Mouse (Mus musculus): ENCODE results near the gene Glo1. TPM values are rescaled to one million over a fixed set of nuclear protein-coding genes. Genes with fewer than 3 reads are reported as not detected.

The Glo1 gene
- total and polyA plus RNA-seq, 3 experiments: 90.8 to 1,040 (median 402) TPM

GRCm38 (mm10) chr17:30662131-30662530 is 35.5 kb upstream of the Glo1 start:
- Histone ChIP-seq H3K36me3 (replicated peaks) (peaks cover 56% of the 10 kb centered on the region), H3K4me3 (ENCODE audit: low read depth, low read length) (no peak overlapping the region), H3K4me1 (ENCODE audit: insufficient read depth, low read depth, low read length) (0 out of 2 replicates have a peak, but pooled peaks cover 3% of the 10 kb centered on the region), H3K27me3 (ENCODE audit: insufficient read depth, low read length) (no peaks in the 10 kb centered on the region), H3K9me3 (replicated peaks) (peaks cover 9% of the 10 kb centered on the region)
- DNase-seq (ENCODE audit: low spot score): no peak
- no peak for ATAC-seq (ENCODE audit: extremely low read depth, insufficient number of reproducible peaks, low FRiP score, poor library complexity, severe bottlenecking)
- TF ChIP-seq GATA1 (IDR thresholded peaks at IDR 0.05; ENCODE audit: borderline replicate concordance, low read length) (no peak), TAL1 (conservative IDR thresholded peaks at IDR 0.05; ENCODE audit: low read depth, low read length) (no peak), POLR2AphosphoS5 (IDR thresholded peaks at IDR 0.05; ENCODE audit: insufficient replicate concordance, low read depth, low read length) (no peak), GATA2 (IDR thresholded peaks at IDR 0.05; ENCODE audit: borderline replicate concordance, low read depth, low read length) (no peak), CTCF (IDR thresholded peaks at IDR 0.05; ENCODE audit: low read depth, low read length) (no peak)

- Histone ChIP-seq H3K27me3 (ENCODE audit: insufficient read depth, low read length) (no peaks in the 10 kb centered on the region), H3K9me3 (replicated peaks) (peaks cover under 1% of the 10 kb centered on the region), H3K36me3 (replicated peaks) (peaks cover 70% of the 10 kb centered on the region), H3K4me3 (ENCODE audit: low read depth, low read length) (no peak overlapping the region), H3K4me1 (ENCODE audit: insufficient read depth, low read depth, low read length) (0 out of 2 replicates have a peak, but pooled peaks cover 3% of the 10 kb centered on the region)
- ATAC-seq (ENCODE audit: extremely low read depth, insufficient number of reproducible peaks, low FRiP score, poor library complexity, severe bottlenecking) (no peak), DNase-seq (ENCODE audit: low spot score) (no peak)
- TF ChIP-seq POLR2AphosphoS5 (IDR thresholded peaks at IDR 0.05; ENCODE audit: insufficient replicate concordance, low read depth, low read length) (no peak), GATA1 (IDR thresholded peaks at IDR 0.05; ENCODE audit: borderline replicate concordance, low read length) (no peak), CTCF (IDR thresholded peaks at IDR 0.05; ENCODE audit: low read depth, low read length) (no peak), GATA2 (IDR thresholded peaks at IDR 0.05; ENCODE audit: borderline replicate concordance, low read depth, low read length) (no peak), TAL1 (conservative IDR thresholded peaks at IDR 0.05; ENCODE audit: low read depth, low read length) (no peak)
Observed at GRCm38 (mm10) chr17:30658152-30658544, 31.5 kb upstream of the Glo1 start.

- DNase-seq (ENCODE audit: low spot score): no peak
- Histone ChIP-seq H3K4me1 (ENCODE audit: insufficient read depth, low read depth, low read length) (0 out of 2 replicates have a peak, but pooled peaks cover 3% of the 10 kb centered on the region), H3K4me3 (ENCODE audit: low read depth, low read length) (no peak overlapping the region), H3K36me3 (replicated peaks) (peaks cover 69% of the 10 kb centered on the region), H3K27me3 (ENCODE audit: insufficient read depth, low read length) (no peaks in the 10 kb centered on the region), H3K9me3 (replicated peaks) (peaks cover 4% of the 10 kb centered on the region)
- no peak for ATAC-seq (ENCODE audit: extremely low read depth, insufficient number of reproducible peaks, low FRiP score, poor library complexity, severe bottlenecking)
- TF ChIP-seq CTCF (IDR thresholded peaks at IDR 0.05; ENCODE audit: low read depth, low read length) (no peak), GATA2 (IDR thresholded peaks at IDR 0.05; ENCODE audit: borderline replicate concordance, low read depth, low read length) (no peak), TAL1 (conservative IDR thresholded peaks at IDR 0.05; ENCODE audit: low read depth, low read length) (no peak), POLR2AphosphoS5 (IDR thresholded peaks at IDR 0.05; ENCODE audit: insufficient replicate concordance, low read depth, low read length) (no peak), GATA1 (IDR thresholded peaks at IDR 0.05; ENCODE audit: borderline replicate concordance, low read length) (no peak)
Observed at GRCm38 (mm10) chr17:30657530-30658151, 31.0 kb upstream of the Glo1 start.

- ATAC-seq (ENCODE audit: extremely low read depth, insufficient number of reproducible peaks, low FRiP score, poor library complexity, severe bottlenecking): no peak
- peaks cover 83% of the 10 kb centered on the region for H3K36me3 ChIP-seq (replicated peaks)
- H3K4me1 ChIP-seq (ENCODE audit: insufficient read depth, low read depth, low read length): no peaks in the 10 kb centered on the region
- TF ChIP-seq TAL1 (conservative IDR thresholded peaks at IDR 0.05; ENCODE audit: low read depth, low read length) (no peak), GATA2 (IDR thresholded peaks at IDR 0.05; ENCODE audit: borderline replicate concordance, low read depth, low read length) (no peak), POLR2AphosphoS5 (IDR thresholded peaks at IDR 0.05; ENCODE audit: insufficient replicate concordance, low read depth, low read length) (no peak), CTCF (IDR thresholded peaks at IDR 0.05; ENCODE audit: low read depth, low read length) (peak; percentile 50)
- H3K9me3 ChIP-seq (replicated peaks): peaks cover 28% of the 10 kb centered on the region
- H3K27me3 ChIP-seq (ENCODE audit: insufficient read depth, low read length): no peaks in the 10 kb centered on the region
- no peak overlapping the region for H3K4me3 ChIP-seq (ENCODE audit: low read depth, low read length)
- no peak for DNase-seq (ENCODE audit: low spot score)
Observed at GRCm38 (mm10) chr17:30653010-30653409, 26.3 kb upstream of the Glo1 start.

- no peaks in the 10 kb centered on the region for H3K4me1 ChIP-seq (ENCODE audit: insufficient read depth, low read depth, low read length)
- H3K36me3 ChIP-seq (replicated peaks): peaks cover 84% of the 10 kb centered on the region
- DNase-seq (ENCODE audit: low spot score): no peak
Observed at GRCm38 (mm10) chr17:30648770-30649169, 22.1 kb upstream of the Glo1 start.

GRCm38 (mm10) chr17:30640896-30641295 is 14.2 kb upstream of the Glo1 start:
- DNase-seq (ENCODE audit: low spot score) (no peak), ATAC-seq (ENCODE audit: extremely low read depth, insufficient number of reproducible peaks, low FRiP score, poor library complexity, severe bottlenecking) (no peak)
- H3K4me1 ChIP-seq (ENCODE audit: insufficient read depth, low read depth, low read length): peaks cover 9% of the 10 kb centered on the region

More at GRCm38 (mm10) chr17:30648770-30649169, 22.1 kb upstream of the Glo1 start:
- no peak overlapping the region for H3K4me3 ChIP-seq (ENCODE audit: low read depth, low read length)
- TF ChIP-seq CTCF (IDR thresholded peaks at IDR 0.05; ENCODE audit: low read depth, low read length) (peak; percentile 71; the same call in 1 of the 2 replicates), GATA1 (IDR thresholded peaks at IDR 0.05; ENCODE audit: borderline replicate concordance, low read length) (no peak)
- no peaks in the 10 kb centered on the region for H3K27me3 ChIP-seq (ENCODE audit: insufficient read depth, low read length)
- no peak for ATAC-seq (ENCODE audit: extremely low read depth, insufficient number of reproducible peaks, low FRiP score, poor library complexity, severe bottlenecking)
- peaks cover 30% of the 10 kb centered on the region for H3K9me3 ChIP-seq (replicated peaks)

More at GRCm38 (mm10) chr17:30640896-30641295, 14.2 kb upstream of the Glo1 start:
- no peaks in the 10 kb centered on the region for H3K27me3 ChIP-seq (ENCODE audit: insufficient read depth, low read length)
- H3K36me3 ChIP-seq (replicated peaks): peaks cover 80% of the 10 kb centered on the region
- H3K4me3 ChIP-seq (ENCODE audit: low read depth, low read length): no peak overlapping the region
- TF ChIP-seq GATA2 (IDR thresholded peaks at IDR 0.05; ENCODE audit: borderline replicate concordance, low read depth, low read length) (no peak), CTCF (IDR thresholded peaks at IDR 0.05; ENCODE audit: low read depth, low read length) (no peak), TAL1 (conservative IDR thresholded peaks at IDR 0.05; ENCODE audit: low read depth, low read length) (no peak), GATA1 (IDR thresholded peaks at IDR 0.05; ENCODE audit: borderline replicate concordance, low read length) (no peak), POLR2AphosphoS5 (IDR thresholded peaks at IDR 0.05; ENCODE audit: insufficient replicate concordance, low read depth, low read length) (no peak)
- no peaks in the 10 kb centered on the region for H3K9me3 ChIP-seq (replicated peaks)

All from G1E (cell line).